Mouse (Mus musculus): ENCODE results near the gene Zrsr2.

Zrsr2 gene

DNA sequence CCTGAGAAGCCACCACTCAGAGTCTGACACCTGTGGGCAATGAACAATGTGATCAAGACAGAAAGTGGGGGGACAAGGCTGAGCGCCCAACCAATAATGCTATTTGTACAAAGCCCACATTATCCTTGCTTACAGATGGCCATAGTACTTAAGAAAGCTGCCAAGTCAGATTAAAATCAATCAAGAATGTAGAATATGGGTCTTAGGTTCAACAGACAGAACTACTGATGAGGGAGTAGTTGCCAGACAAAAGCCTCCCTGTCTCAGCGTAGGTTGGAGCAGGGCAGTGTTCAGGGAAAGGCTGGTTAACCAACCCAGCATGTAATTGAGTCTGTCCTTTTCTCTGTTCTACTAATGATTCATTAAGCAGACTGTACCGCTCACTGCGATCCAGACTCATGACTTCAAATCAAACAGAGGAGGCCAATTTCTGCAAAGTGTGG is 72.9 kb downstream of the Zrsr2 start:
- no peak for DNase-seq (ENCODE audit: low spot score in 2 of 2)

All from right cerebral cortex, adult 2 months (tissue).